Mouse (Mus musculus) frontal cortex, adult (tissue): ENCODE measurements around the gene Abca2.
"Not testable (repeated sequence)": the region's sequence is repeated elsewhere in the genome, so short reads cannot be mapped to it uniquely, and the experiment has no call there.

Source experiments
- ATAC-seq: cut with Nextera tagmentation; 2 replicates; pipeline ENCODE4 v1.9.2; 2017; ENCODE audit warnings: mild to moderate bottlenecking, moderate library complexity, mixed read lengths; ENCODE audit not compliant: low TSS enrichment

The Abca2 gene

DNA sequence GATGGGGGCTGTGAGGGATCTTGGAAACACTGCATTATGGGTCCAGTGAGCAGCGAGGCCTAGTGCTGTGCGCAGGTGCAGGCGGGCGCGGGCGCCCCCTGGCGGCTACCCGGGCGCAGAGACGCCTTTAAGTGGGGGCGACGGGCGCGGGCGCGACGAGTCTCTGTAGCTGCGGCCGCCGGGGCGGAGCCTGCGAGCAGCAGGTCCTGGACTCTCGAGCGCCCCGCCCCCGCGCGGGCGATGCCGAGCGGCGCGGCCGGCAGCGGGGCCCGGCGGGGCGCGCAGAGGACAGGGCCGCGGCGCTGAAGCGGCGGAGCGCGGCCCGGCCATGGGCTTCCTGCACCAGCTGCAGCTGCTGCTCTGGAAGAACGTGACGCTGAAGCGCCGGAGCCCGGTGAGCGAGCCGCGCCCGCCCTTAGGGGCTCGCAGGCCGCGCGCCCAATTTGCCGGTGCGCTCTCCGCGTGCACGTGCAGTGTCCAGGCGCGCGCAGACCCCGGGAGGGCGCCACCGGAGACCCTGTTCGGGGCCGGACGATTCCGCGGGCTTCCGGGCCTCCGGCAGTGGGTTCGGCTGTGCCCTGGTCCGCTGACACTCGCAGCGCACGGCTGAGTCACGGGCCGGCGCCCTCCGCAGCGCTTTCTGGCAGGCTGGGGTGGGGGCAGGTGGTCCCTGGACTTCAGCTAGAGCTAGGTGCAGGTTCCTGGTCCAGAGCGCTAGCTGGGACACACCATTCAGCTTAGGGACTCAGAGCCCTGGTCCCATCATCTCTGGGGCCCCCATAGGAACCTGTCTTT lies at the start of gene Abca2:
Abca2 (plus strand) TSS at position 262 of the 795 bp plus-strand sequence.
- peak; percentile 81 for ATAC-seq

DNA sequence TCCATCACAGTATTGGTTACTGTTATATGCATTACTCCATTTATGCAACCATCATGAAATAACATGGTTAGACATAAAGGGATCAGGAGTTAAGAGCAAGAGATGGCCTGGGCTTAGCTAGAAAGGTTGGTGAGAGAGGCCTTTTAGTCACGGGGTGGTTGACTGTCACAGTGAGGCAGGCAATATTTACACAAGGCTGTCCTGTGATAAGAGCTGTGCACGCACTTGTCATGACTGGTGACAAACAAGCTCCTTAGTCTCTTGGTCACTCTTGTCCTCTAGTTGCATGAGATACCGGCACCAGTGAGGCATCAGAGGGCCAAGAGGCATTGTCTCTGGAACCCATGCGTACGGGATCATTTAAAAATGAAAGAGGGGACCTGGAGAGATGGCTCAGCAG lies 44.0 kb upstream of the Abca2 start:
- no peak for ATAC-seq

DNA sequence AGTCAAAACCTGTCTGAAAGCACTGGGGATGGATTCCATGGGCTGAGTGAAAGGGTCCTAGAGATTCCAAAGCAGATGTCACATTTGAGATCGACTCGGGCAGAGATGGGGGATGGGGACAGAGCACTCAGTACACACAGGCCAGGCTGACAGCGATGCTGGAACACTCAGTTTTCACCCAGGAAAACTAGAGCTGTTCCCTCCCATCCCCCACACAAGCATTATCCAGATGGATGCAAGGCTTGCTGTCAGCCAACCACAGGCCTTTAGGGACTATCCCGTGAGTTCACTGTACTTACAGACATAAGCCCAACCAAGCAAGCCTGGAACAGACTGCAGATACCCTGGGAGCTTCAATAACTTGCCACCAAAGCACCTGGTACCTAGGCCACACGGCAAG lies 37.2 kb upstream of the Abca2 start:
- no peak for ATAC-seq

DNA sequence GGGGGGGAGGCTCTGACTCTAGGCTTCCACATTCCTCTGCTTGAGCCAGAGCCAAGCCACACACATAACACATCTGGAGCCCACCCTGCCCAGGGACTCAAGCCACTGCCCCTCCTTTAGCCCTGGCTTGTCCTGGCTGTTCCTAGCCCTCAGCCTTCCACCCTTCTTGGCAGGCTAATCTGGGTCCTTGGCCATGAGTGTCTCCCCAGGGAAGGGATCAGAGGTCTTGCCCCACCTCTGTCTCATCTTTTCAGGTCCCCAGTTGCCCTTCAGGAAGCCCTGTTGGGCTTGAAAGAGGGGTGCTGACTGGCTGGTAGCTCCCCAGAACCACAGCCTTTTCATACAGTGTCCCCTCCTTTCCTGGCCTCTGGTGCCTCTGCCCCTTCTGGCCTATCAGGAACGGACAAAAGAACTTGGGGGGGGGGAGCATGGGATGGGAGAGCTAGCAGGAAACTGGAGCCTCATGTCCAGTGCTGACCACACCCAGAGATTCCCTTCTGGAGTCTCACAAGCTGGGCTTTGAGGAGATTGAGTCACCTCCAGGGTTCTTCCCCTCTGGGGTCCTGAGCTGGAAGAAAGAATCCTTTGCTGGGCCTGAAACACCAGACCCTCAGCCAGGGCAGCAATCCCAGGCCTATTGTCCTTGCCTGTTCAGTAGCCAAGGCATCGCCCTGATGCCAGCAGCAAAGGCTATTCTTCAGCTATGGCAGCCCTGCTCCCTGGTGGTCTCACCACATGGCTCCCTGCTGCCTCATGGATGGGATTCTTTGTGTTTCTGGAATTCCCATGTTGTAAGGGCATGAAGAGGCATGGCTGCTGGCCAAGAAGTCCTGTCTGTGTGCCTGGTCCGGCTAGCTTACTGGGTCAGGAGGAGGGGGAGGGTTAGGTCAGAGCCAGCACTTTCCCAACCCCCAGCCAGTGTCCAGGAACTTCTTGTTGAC lies 34.0 kb upstream of the Abca2 start:
- 0 out of 2 replicates have a peak, but pooled peaks have one; percentile 16 for ATAC-seq

DNA sequence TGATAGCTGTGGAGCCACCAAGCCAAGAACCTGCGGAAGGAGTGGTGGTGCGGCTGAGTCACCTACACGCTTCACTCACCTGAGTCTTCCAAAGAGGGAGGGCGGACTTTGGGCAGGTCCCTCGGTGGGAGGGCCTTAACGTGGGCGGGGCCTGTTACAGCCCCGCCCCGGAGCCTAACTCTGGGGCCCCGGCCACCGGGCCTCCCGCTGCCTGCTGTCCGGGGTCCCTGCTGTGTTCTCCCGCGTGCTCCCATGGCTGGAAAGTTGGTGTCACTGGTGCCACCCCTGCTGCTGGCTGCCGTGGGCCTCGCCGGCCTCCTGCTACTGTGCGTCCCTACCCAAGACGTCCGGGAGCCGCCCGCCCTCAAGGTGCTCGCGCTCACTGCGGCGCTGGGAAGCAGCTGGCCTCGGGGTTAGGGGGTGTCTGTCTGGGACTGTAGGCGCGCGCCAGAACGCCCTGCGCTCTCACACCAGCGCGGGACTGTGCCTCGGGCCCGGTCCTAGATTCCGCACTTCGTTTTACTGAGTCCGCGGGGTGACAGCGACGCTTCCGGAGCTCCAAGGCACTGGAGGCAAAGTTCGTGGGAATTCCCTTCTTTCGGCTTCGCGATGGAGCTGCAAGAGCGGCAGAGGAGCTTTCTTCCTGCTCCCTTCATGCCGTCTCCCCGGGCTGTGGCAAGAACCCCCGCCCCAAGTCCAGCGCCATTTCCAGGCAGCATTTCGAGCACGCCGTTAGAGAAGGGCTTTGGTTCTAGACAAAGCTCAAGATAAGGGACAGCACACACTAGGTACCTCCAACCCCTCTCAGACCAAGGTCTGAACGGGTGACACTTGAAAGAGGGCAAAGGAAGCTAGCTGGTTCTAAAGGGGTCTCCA lies 32.5 kb upstream of the Abca2 start, which contains the start of gene Entpd2:
Entpd2 (plus strand) TSS at position 154 of the 876 bp plus-strand sequence.
- peak; percentile 43 for ATAC-seq

DNA sequence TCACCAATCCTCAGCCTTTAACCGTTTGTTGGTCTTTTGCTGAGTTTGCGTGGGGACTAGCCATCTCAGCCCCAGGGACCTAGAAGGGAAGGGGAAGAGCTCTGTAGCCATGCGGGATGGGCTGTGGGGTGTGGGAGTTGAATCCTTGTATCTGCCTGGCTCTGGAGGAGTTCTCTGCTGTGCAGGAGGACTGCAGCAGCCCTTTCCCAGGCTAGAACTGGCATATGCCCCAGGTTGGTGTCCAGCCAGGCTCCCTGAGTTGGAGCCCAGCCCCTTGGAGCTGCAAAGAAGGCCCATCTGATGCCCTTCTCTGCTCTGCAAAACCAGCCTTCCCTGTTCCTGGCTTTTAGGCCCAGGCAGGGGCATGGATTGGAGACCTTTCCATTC lies 31.9 kb upstream of the Abca2 start:
- 0 out of 2 replicates have a peak, but pooled peaks have one; percentile 20 for ATAC-seq

DNA sequence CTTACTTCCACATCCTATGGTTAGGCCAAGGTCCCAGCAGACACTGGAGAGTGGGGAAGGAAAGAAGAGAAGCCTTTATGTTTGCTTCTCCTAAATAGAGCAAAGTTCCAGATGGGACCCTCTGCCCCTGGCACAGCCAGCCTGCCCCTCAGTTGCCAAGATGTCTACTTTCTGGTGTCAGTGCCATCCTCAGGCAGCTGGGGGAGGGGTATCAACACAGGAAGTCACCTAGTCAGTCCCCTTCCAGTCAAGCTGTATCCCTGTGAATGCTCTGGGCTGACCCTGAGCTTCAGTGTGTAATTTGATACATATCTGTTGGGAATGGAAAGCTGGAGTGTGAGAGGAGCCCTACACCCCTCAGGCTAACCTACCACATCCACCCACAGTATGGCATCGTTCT lies 31.5 kb upstream of the Abca2 start:
- no peak for ATAC-seq

DNA sequence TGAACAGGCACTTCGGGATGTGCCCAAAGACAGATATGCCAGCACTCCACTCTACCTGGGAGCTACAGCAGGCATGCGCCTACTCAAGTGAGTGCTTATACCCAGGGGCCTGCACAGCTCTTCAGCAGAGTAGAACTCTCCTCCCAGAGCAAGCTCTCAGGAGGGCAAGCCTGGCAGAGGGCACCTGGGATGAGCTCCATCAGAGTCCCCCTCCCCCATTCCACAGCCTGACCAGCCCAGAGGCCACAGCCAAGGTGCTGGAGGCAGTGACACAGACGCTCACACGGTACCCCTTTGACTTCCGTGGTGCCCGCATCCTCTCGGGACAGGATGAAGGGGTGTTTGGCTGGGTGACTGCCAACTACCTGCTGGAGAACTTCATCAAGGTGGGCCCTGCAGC lies 30.4 kb upstream of the Abca2 start:
- ATAC-seq = no peak

DNA sequence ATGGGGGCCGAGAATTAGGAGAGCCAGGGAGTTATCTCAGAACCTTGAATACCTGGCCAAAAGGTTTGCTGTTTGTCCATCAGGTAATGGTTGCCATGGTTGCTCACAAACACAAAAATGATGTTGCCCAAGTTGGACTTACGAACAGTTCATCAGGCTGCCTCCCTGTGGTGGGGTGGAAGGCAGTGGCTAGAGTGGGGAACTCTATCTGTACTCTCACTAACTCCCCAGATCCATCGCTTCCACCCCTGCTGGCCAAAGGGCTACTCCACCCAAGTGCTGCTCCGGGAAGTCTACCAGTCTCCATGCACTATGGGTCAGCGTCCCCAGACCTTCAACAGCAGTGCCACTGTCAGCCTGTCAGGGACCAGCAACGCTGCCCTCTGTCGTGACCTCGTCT lies 29.5 kb upstream of the Abca2 start, which contains the start of gene Npdc1:
Npdc1 (plus strand) TSS at position 301 of the 400 bp plus-strand sequence.
- no peak for ATAC-seq

DNA sequence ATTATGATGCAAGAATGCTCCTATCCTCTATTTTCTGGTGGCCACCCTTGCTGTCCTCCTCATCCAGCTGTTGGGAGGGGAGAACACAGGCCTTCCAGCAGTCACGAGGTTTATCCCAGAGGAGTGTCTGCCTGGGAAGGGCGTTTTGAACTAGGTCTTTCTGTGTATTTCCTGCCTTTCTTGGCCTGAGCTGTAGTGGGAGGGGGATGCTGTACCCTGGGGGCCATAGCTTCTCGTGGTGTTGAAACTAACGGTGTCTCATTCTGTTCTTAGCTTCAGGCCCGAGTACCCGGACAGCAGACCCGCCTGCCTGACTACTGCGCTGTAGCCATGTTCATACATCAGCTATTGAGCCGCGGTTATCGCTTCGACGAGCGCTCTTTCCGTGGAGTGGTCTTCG lies 28.2 kb upstream of the Abca2 start:
- no peak for ATAC-seq

DNA sequence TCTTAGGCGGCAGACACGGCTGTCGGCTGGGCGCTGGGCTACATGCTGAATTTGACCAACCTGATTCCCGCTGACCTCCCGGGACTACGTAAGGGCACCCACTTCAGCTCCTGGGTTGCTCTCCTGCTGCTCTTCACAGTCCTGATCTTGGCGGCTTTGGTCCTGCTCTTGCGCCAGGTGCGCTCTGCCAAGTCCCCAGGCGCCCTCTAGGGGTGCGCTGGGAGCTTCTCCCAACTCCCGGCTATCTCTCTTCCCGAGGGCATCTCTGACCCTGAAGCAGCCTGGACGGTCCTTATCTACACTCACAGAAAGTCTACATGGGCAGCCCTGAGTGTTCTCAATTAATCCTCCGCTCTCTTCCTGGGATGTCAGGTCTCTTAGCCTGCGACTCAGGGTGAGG lies 27.7 kb upstream of the Abca2 start:
- no peak for ATAC-seq

DNA sequence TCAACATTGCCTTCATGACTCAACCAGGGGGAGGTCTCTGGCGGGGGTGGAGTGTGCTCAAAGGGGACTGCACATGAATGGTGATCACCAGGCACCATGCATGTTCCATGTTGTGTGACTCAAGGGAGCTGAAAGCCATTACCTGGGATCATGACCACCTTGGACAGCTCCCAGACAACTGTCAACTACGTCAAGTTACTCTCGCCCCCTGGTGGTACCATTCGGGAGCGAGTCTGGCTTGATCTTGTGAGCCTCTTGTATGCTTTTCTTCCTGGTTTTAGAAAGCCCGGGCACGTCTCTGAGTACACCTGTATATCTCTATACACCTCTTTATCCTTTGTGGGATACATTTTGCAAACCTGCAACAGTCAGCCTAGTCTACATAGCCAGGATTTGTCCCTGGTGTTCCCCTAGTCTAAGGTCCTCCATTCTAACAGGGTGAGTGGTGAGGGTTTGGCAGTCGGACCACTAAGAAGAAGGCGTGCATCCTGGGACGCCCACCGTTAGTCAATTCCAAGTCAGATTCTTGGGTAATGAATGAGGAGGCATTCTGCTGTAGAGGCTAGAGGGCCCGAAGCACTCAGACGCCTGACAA lies 26.0 kb upstream of the Abca2 start:
- peak; percentile 27; the same call in 1 of the 2 replicates for ATAC-seq

DNA sequence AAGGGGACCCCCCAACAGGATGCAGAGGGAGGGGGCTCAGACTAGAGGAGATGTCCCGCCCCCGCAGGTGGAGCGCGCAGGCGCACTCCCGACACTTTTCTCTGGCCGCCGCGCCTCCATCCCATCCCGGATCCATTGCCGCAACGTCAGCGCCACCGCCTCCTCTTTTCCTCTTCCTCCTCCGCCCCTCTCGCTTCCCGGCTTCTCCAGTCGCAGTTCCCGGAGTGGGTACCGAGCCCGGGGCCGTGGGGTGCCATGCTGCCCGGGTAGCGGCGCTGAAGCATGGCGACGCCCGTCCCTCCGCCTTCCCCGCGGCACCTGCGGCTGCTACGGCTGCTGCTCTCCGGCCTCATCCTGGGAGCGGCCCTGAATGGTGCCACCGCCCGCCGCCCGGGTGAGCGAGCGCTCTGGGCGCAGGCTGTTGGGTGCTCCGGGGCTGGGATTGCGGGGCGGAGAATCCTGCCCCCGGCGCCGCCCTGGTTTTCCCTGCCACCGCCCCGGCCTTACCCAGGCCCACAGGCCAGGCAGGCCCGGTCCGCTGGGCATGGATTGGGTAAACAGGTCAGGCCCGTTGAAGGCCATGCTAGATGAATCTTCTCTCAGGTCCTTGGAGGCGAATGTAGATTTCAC lies 25.4 kb upstream of the Abca2 start:
- peak; percentile 80 for ATAC-seq

DNA sequence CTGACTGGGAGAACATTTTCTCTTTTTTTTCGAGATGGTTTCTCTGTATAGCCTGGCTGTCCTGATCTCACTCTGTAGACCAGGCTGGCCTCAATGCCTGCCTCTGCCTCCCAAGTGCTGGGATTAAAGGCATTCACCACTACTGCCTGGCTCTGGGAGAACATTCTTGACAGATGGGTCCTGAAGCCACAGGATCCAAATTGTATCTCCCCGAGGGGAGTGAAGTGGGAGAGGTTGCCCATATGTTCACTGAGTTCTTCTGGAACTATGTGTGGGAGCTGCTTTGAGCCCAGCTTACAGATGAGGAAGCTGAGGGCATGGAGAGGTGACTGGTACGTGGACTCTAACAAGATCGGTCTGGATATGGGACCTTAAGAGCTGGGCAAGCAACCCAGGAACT lies 24.5 kb upstream of the Abca2 start:
- no peak for ATAC-seq

DNA sequence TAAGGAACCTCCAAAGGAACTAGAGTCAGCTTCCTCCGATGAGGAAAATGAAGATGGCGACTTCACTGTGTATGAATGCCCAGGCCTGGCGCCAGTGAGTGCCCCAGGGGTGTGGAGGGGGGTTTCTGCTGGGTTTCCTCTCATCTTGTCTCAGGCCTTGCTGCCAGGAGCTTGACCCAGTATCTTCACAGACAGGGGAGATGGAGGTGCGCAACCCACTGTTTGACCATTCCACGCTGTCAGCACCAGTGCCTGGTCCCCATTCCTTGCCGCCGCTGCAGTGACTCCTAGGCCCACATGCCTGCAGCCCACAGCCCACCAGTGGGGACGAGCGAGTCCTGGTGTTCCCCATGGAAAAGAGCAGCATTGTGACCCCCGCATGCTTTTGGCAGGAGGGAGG lies 19.6 kb upstream of the Abca2 start:
- no peak for ATAC-seq

DNA sequence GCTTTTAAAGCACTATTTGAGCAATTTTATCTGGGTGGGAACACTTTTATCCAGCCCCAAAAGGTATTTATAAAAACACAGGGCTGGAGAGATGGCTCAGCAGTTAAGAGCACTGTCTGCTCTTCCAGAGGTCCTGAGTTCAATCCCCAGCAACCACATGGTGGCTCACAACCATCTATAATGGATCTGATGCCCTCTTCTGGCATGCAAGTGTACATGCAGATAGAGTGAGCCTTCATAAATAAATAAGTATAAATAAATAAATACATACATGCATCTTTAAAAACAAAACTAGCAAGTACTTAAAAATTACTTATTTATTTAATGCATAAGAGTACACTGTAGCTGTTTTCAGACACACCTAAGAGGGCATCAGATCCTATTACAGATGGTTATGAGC lies 15.1 kb upstream of the Abca2 start:
- ATAC-seq = not testable (repeated sequence)

DNA sequence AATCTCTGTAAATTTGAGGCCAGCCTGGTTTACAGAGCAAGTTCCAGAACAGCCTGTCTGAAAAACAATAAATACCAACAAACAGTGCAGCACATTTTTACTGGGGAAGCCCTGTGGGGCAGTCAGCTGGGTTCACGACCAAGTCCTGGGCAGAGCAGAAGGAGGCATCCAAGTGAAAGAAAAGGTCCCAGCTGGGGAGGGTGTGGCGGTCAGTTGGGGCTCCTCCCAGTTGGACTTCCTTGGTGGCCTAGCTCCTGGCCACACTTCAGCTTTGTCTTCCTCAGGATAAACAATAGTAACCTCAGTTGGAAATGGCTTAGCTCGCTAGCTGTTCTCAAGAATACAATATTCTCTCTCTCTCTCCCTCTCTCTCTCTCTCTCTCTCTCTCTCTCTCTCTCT lies 11.1 kb upstream of the Abca2 start:
- no peak for ATAC-seq

DNA sequence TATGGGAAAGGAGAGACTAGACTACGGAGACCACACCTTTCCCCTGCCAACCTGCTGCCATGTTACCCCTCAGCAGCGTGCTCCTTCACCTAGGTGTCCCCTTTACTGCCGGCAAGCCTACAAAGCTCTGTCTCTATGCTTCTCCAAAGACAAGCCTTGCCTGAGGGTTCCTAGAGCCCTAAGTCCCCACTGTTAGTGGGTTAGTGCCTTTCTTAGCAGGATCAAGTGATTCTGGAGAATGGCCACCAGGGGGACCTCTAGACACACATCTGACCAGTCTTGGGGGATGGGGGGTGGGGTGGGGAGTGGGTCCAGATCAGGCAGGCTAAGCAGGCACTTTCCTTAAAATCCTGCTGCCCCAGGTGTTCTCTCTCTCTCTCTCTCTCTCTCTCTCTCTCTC lies 6.6 kb upstream of the Abca2 start:
- ATAC-seq = 0 out of 2 replicates have a peak, but pooled peaks have one; percentile 45

DNA sequence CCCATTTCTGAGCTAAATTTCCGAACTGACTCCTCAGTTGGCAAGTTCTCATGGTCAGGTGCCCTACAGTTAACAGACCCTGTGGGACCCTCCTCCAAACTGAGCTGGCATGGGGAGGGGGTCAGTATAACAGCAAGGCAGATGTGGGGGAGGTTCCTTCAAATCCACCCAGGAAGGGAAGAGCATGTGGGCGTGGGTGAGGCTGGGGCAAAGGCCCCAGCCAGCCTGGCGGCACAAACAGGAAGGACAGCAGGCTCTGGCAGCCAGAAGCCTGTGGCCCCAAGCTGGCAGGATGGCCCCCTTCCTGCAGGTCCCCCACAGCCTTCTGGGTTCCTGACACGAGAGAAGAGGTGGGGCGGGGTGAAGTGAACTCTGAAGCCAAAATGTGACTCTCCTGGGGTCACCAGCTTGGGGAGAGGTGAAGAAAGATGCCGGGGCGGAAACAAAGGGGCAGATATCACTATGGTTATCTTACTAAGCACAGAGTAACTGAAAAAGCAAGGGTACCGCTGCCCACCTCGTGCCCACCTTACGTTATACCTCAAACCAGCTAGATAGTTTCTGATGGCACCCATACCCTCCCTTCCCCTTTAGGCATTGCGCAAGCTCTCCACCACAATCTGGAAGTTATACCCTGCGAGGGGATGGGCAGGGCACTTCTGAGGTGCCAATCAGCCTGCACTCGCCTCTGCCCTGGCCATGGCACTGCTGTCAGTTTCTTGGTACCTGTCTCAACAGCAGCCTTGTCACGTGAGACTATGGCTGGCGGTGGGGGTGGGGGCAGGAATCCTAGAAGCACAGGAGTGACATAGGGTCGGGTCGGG lies 5.7 kb upstream of the Abca2 start, which contains the start of gene Fut7:
Fut7 (plus strand) TSS at position 681 of the 824 bp plus-strand sequence.
- ATAC-seq = no peak

DNA sequence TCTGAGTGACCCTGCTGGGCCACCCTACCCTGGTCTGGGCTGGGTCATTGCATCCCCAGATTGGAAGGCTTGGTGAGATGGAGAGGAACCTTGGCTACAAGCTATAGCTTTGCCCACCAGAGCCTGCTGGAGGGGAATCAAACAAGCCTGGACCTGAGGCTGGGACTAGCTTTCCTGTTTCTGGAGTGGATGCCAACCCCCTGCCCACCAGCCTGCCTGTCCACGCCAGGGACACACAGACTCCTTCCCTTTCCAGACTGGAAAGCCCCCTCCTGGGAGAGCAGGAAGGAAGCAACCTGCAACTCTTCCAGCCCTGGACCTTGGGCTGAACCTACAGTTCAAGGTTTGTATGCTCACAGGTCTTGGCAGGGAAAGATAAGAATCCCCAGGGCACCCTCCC lies 4.9 kb upstream of the Abca2 start:
- no peak for ATAC-seq
